Mouse (Mus musculus) cerebellum, adult 9-10 months (tissue): ENCODE measurements at regions not wholly inside any gene's neighbourhood (a gene's known extent, or its start where the extent isn't known, plus 50 kb on each side); places are given as distances from the start of the nearest gene placed in this dataset.
A peak's percentile ranks its signal among the peaks of the same experiment; 100 is the strongest.

ENCODE experiments used
- DNase-seq: peaks from one replicate; pipeline ENCODE4 v3.0.0; 2022

GRCm38 (mm10) chr6:51318341-51318740, 114.1 kb upstream of the Nfe2l3 start:
- DNase-seq = no peak

GRCm38 (mm10) chr6:51320019-51320418, 112.5 kb upstream of the Nfe2l3 start:
- DNase-seq = no peak

GRCm38 (mm10) chr6:51320676-51321419, 111.6 kb upstream of the Nfe2l3 start:
- DNase-seq = no peak

- no peak for DNase-seq
These were observed 106.2 kb upstream of the Nfe2l3 start for GRCm38 (mm10) chr6:51326103-51326829.

- DNase-seq = no peak
These were observed 103.1 kb upstream of the Nfe2l3 start for GRCm38 (mm10) chr6:51329070-51329995.

GRCm38 (mm10) chr6:51330069-51330706, 102.3 kb upstream of the Nfe2l3 start:
- no peak for DNase-seq

GRCm38 (mm10) chr6:51332841-51333240, 99.6 kb upstream of the Nfe2l3 start:
- no peak for DNase-seq

- no peak for DNase-seq
These were observed 98.6 kb upstream of the Nfe2l3 start for GRCm38 (mm10) chr6:51333722-51334360.

- no peak for DNase-seq
These were observed 97.2 kb upstream of the Nfe2l3 start for GRCm38 (mm10) chr6:51335314-51335713.

GRCm38 (mm10) chr6:51339301-51339700, 93.2 kb upstream of the Nfe2l3 start:
- DNase-seq = no peak

- DNase-seq = no peak
These were observed 84.7 kb upstream of the Nfe2l3 start for GRCm38 (mm10) chr6:51347721-51348120.

GRCm38 (mm10) chr6:51349771-51350170, 82.7 kb upstream of the Nfe2l3 start:
- DNase-seq = no peak

GRCm38 (mm10) chr6:51355041-51355440, 77.4 kb upstream of the Nfe2l3 start:
- no peak for DNase-seq

- DNase-seq = no peak
These were observed 70.8 kb upstream of the Nfe2l3 start for GRCm38 (mm10) chr6:51361611-51362180.

- peak; percentile 69 for DNase-seq
These were observed 69.8 kb upstream of the Nfe2l3 start for GRCm38 (mm10) chr6:51362475-51363226.

GRCm38 (mm10) chr6:51364776-51365175, 67.7 kb upstream of the Nfe2l3 start:
- no peak for DNase-seq

- no peak for DNase-seq
These were observed 62.7 kb upstream of the Nfe2l3 start for GRCm38 (mm10) chr6:51369771-51370170.

- no peak for DNase-seq
These were observed 60.1 kb upstream of the Nfe2l3 start for GRCm38 (mm10) chr6:51372357-51372756.

GRCm38 (mm10) chr6:51378436-51378835, 54.0 kb upstream of the Nfe2l3 start:
- DNase-seq = no peak

- DNase-seq = no peak
These were observed 53.4 kb upstream of the Nfe2l3 start for GRCm38 (mm10) chr6:51379074-51379473.
